Mouse (Mus musculus) heart, adult 2 months (tissue): ENCODE results near the gene Fthl17e.
"Not testable (repeated sequence)": the region's sequence is repeated elsewhere in the genome, so short reads cannot be mapped to it uniquely, and the experiment has no call there.

Experiments
- CTCF ChIP-seq: fragments of 200-600 bp; IDR thresholded peaks from 2 replicates; pipeline ENCODE4 v1.8.1; 2022; ENCODE audit warnings: antibody characterized with exemption, mild to moderate bottlenecking, moderate library complexity
- EP300 ChIP-seq: fragments of 200-500 bp; IDR thresholded peaks from 2 replicates; pipeline ENCODE4 v1.6.1; 2011; ENCODE audit warnings: low read depth, low read length, control low read depth; ENCODE audit not compliant: insufficient read depth
- POLR2A ChIP-seq: fragments of 200-500 bp; IDR thresholded peaks from 2 replicates; pipeline ENCODE4 v1.6.1; 2011; ENCODE audit warnings: mild to moderate bottlenecking, low read depth, low read length, control low read depth; ENCODE audit not compliant: insufficient read depth

GRCm38 (mm10) chrX:9033193-9033592 lies at the start of gene Fthl17e:
- not testable (repeated sequence) for TF ChIP-seq POLR2A, CTCF, EP300
